Mouse (Mus musculus) liver, embryonic 16.5 days (tissue): ENCODE results near the gene Slc24a1. TPM values are rescaled to one million over a fixed set of nuclear protein-coding genes. Genes with fewer than 3 reads are reported as not detected.

Experiments used
- ATAC-seq: fragments of 200-750 bp; cut with Nextera tagmentation; 2 replicates; pipeline ENCODE4 v1.8.0; 2017; ENCODE audit warnings: low read depth, mild to moderate bottlenecking, moderate number of reproducible peaks, moderate library complexity
- H3K27ac ChIP-seq: fragments of 300-500 bp; sonication (generic); 2 replicates; pipeline ENCODE4 v1.5.1; 2014; ENCODE audit warnings: mild to moderate bottlenecking, low read length
- H3K27me3 ChIP-seq: fragments of 300-500 bp; sonication (generic); 2 replicates; pipeline ENCODE4 v1.6.1; 2014; ENCODE audit warnings: low read depth, low read length, mixed read lengths; ENCODE audit not compliant: control insufficient read depth, insufficient read depth
- H3K36me3 ChIP-seq: fragments of 300-500 bp; sonication (generic); 2 replicates; pipeline ENCODE4 v1.6.1; 2014; ENCODE audit warnings: mild to moderate bottlenecking; ENCODE audit not compliant: control insufficient read depth, insufficient read depth
- H3K4me1 ChIP-seq: fragments of 300-500 bp; sonication (generic); 2 replicates; pipeline ENCODE4 v1.6.1; 2014; ENCODE audit warnings: low read depth, low read length, mixed read lengths; ENCODE audit not compliant: control insufficient read depth
- H3K4me2 ChIP-seq: fragments of 300-500 bp; sonication (generic); 2 replicates; pipeline ENCODE4 v1.6.1; 2014; ENCODE audit warnings: low read depth, low read length, mixed read lengths
- H3K4me3 ChIP-seq: fragments of 300-500 bp; sonication (generic); 2 replicates; pipeline ENCODE4 v1.5.1; 2014; ENCODE audit warnings: low read depth, mild to moderate bottlenecking, low read length
- H3K9ac ChIP-seq: fragments of 300-500 bp; sonication (generic); 2 replicates; pipeline ENCODE4 v1.6.1; 2014; ENCODE audit warnings: low read depth, low read length
- H3K9me3 ChIP-seq: fragments of 300-500 bp; sonication (generic); replicated peaks from 2 replicates; pipeline ENCODE4 v1.6.1; 2016; ENCODE audit warnings: low read length; ENCODE audit not compliant: control insufficient read depth
- WGBS: fragments of 180-500 bp; shearing (Covaris S2); extraction: QIAGEN DNeasy Blood & Tissue Kit; methylation state at CpG from one replicate; pipeline ENCODE4 v1.1.7; 2014; ENCODE audit not compliant: insufficient replicate concordance; 5-methylcytosine and 5-hydroxymethylcytosine counted together
- polyA plus RNA-seq: library from polyadenylated mRNA; unstranded; fragments of >200 nt; fragmentation: Nextera tagmentation; extraction: Ambion mirVana; gene quantifications from 2 replicates; pipeline ENCODE4 v1.2.1, GENCODE M21; 2015

Slc24a1 gene
- polyA plus RNA-seq, 1 experiment from 2014 or later = 0.07 TPM

- peak overlapping the region; percentile 71 for H3K4me2 ChIP-seq
- no peaks in the 10 kb centered on the region for H3K27me3 ChIP-seq
- H3K4me3 ChIP-seq = peak overlapping the region; percentile 81
- peaks cover 19% of the 10 kb centered on the region for H3K4me1 ChIP-seq
- WGBS = 0% methylated on average over 17 of the region's 17 CpGs
- H3K36me3 ChIP-seq = peaks cover 14% of the 10 kb centered on the region
- H3K9me3 ChIP-seq = no peaks in the 10 kb centered on the region
- peak overlapping the region; percentile 93 for H3K9ac ChIP-seq
- H3K27ac ChIP-seq = peak overlapping the region; percentile 87
- peak; percentile 74 for ATAC-seq
Measured at GRCm38 (mm10) chr9:64960978-64961320, 9.5 kb upstream of the Slc24a1 start.

GRCm38 (mm10) chr9:64960117-64960977 is 8.9 kb upstream of the Slc24a1 start, which contains the start of gene Ints14:
Ints14 (plus strand) TSS chr9:64960905.
- WGBS = 9% methylated on average over 29 of the region's 29 CpGs
- H3K4me3 ChIP-seq = peak within 1 kb of the TSS; percentile 81
- H3K36me3 ChIP-seq = peaks cover 9% of the 10 kb centered on the region

GRCm38 (mm10) chr9:64957276-64957675 is 5.9 kb upstream of the Slc24a1 start:
- Histone ChIP-seq H3K9me3 (no peaks in the 10 kb centered on the region), H3K27me3 (no peaks in the 10 kb centered on the region), H3K27ac (no peak overlapping the region), H3K4me3 (no peak overlapping the region), H3K9ac (no peak overlapping the region), H3K4me1 (peaks cover 31% of the 10 kb centered on the region), H3K36me3 (no peaks in the 10 kb centered on the region), H3K4me2 (no peak overlapping the region)
- WGBS = 76% methylated on average over 3 of the region's 3 CpGs
- no peak for ATAC-seq

More at GRCm38 (mm10) chr9:64960117-64960977, 8.9 kb upstream of the Slc24a1 start, which contains the start of gene Ints14:
- peak within 1 kb of the TSS; percentile 87 for H3K27ac ChIP-seq
- H3K27me3 ChIP-seq = no peaks in the 10 kb centered on the region
- peak within 1 kb of the TSS; percentile 71 for H3K4me2 ChIP-seq
- H3K9me3 ChIP-seq = no peaks in the 10 kb centered on the region
- peak; percentile 97 for ATAC-seq
- H3K4me1 ChIP-seq = peaks cover 19% of the 10 kb centered on the region
- H3K9ac ChIP-seq = peak within 1 kb of the TSS; percentile 93

GRCm38 (mm10) chr9:64956337-64956736 is 4.9 kb upstream of the Slc24a1 start:
- peak overlapping the region; percentile 47 for H3K9ac ChIP-seq
- H3K36me3 ChIP-seq = no peaks in the 10 kb centered on the region
- 12% methylated on average over 12 of the region's 12 CpGs for WGBS
- peaks cover 26% of the 10 kb centered on the region for H3K4me1 ChIP-seq
- peak overlapping the region; percentile 70 for H3K4me2 ChIP-seq
- H3K4me3 ChIP-seq = peak overlapping the region; percentile 42
- no peak for ATAC-seq
- H3K9me3 ChIP-seq = no peaks in the 10 kb centered on the region
- peak overlapping the region; percentile 30; the same call in 1 of the 2 replicates for H3K27ac ChIP-seq
- peaks cover 2% of the 10 kb centered on the region for H3K27me3 ChIP-seq

- H3K4me1 ChIP-seq = peaks cover 19% of the 10 kb centered on the region
- peak; percentile 78 for ATAC-seq
- peaks cover 6% of the 10 kb centered on the region for H3K27me3 ChIP-seq
- no peak overlapping the region for H3K27ac ChIP-seq
- no peaks in the 10 kb centered on the region for H3K9me3 ChIP-seq
- no peak overlapping the region for H3K4me2 ChIP-seq
- no peaks in the 10 kb centered on the region for H3K36me3 ChIP-seq
- no peak overlapping the region for H3K4me3 ChIP-seq
- 12% methylated on average over 7 of the region's 7 CpGs for WGBS
- H3K9ac ChIP-seq = no peak overlapping the region
Measured at GRCm38 (mm10) chr9:64953190-64953589, 1.8 kb upstream of the Slc24a1 start.

- Histone ChIP-seq H3K36me3 (no peaks in the 10 kb centered on the region), H3K27me3 (peaks cover 11% of the 10 kb centered on the region), H3K4me3 (no peak overlapping the region), H3K4me2 (no peak overlapping the region), H3K9ac (no peak overlapping the region), H3K9me3 (no peaks in the 10 kb centered on the region), H3K4me1 (peaks cover 19% of the 10 kb centered on the region), H3K27ac (no peak overlapping the region)
- WGBS = 35% methylated on average over 5 of the region's 5 CpGs
- ATAC-seq = no peak
Measured at GRCm38 (mm10) chr9:64952055-64952454, 648 bp upstream of the Slc24a1 start.

- no peak overlapping the region for H3K4me3 ChIP-seq
- no peak overlapping the region for H3K4me2 ChIP-seq
- H3K4me1 ChIP-seq = peaks cover under 1% of the 10 kb centered on the region; the same call in 1 of the 2 replicates
- no peak overlapping the region for H3K9ac ChIP-seq
- H3K27ac ChIP-seq = no peak overlapping the region
- 64% methylated on average over 9 of the region's 9 CpGs for WGBS
- H3K9me3 ChIP-seq = no peaks in the 10 kb centered on the region
- peaks cover 15% of the 10 kb centered on the region for H3K27me3 ChIP-seq
- no peaks in the 10 kb centered on the region for H3K36me3 ChIP-seq
- ATAC-seq = no peak
Measured at GRCm38 (mm10) chr9:64947483-64948095, 3.8 kb downstream of the Slc24a1 start.

- no peak overlapping the region for H3K27ac ChIP-seq
- no peak overlapping the region for H3K4me3 ChIP-seq
- no peaks in the 10 kb centered on the region for H3K36me3 ChIP-seq
- H3K27me3 ChIP-seq = peaks cover 11% of the 10 kb centered on the region
- ATAC-seq = no peak
- WGBS = 51% methylated on average over 11 of the region's 11 CpGs
- no peaks in the 10 kb centered on the region for H3K9me3 ChIP-seq
- H3K4me1 ChIP-seq = peaks cover 5% of the 10 kb centered on the region
- no peak overlapping the region for H3K9ac ChIP-seq
- H3K4me2 ChIP-seq = no peak overlapping the region
Measured at GRCm38 (mm10) chr9:64943997-64944396, 7.4 kb downstream of the Slc24a1 start.

GRCm38 (mm10) chr9:64941650-64942049 is 9.8 kb downstream of the Slc24a1 start:
- Histone ChIP-seq H3K9ac (no peak overlapping the region), H3K9me3 (no peaks in the 10 kb centered on the region), H3K27me3 (peaks cover 4% of the 10 kb centered on the region), H3K4me3 (no peak overlapping the region), H3K4me1 (peaks cover 14% of the 10 kb centered on the region), H3K27ac (no peak overlapping the region), H3K4me2 (no peak overlapping the region), H3K36me3 (no peaks in the 10 kb centered on the region)
- 74% methylated on average over 4 of the region's 4 CpGs for WGBS
- ATAC-seq = no peak
